Mouse (Mus musculus): ENCODE measurements around the gene Fam3b. TPM values are rescaled to one million over a fixed set of nuclear protein-coding genes. Genes with fewer than 3 reads are reported as not detected.

Fam3b gene
- total RNA-seq, 2 experiments from 2014 or later, result not detected

DNA sequence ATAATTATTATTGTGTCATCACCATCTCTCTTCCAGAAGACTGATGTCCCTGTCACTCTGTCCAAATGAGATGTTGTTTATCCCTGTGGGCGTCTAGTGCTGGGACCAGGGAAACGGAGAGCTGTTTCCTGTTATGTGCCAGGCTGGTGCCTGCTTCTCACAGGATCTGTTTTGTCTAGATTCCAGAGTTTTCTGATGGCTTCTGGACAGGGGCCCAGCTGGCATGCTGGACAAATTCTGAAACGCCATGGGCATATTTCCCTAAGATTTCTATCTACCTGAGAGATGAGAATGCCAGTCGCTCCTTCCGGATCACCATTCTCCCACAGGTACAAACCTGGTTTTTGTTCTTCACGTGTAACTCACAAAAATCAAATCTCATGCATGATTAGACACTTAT, 92.9 kb downstream of the Fam3b start:
- no peak for DNase-seq (ENCODE audit: low spot score in 2 of 2)

Other genes with a start within 250 kb of the Fam3b start
- 10 to 100 TPM; 17.2 to 18.3 TPM for gene Bace2, start 158.1 kb downstream of the Fam3b start, total RNA-seq (2021)
- 1 to 10 TPM; 1.8 to 1.9 TPM for gene Mx1, start 51.9 kb downstream of the Fam3b start, total RNA-seq (2021)
- 10 to 100 TPM in 1 of 2 experiments, under 1 TPM in 1; 0.82 to 11.3 TPM for gene Tmprss2, start 96.4 kb upstream of the Fam3b start, total RNA-seq (2021)
- 1 to 10 TPM in 1 of 2 experiments, under 1 TPM in 1; 0.34 to 1.5 TPM for gene Ripk4, start 249.0 kb upstream of the Fam3b start, total RNA-seq (2021)